Comparison of ENCODE assay signal across 8 mouse cellular contexts in the genomic region with DNA sequence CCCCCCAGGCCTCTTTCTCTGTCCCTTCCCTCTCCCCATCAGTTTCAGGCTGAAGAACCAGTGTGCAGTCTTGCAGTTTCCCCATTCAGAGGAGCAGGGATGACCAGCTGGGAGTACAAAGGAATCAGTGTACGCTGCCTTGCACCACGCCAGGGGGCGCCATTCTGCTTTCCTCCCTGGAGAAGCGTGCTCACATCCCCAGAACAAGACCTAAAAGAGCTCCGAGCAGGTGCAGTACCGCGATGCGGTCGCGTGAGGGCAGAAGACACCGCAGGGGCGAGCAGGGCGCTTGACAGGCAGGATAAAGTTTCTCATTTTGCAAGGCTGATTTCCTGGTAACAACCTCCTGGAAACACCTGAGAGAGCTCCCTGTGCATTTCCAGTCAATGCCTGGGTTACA. TPM values are rescaled to one million over a fixed set of nuclear protein-coding genes. Genes with fewer than 3 reads are reported as not detected.
DNase-seq lines count a peak whose midpoint lies in the region; ATAC-seq and TF ChIP-seq lines count a peak whose summit lies in the region.

No protein-coding gene starts in this region.

- no peak overlapping the region for H3K9ac ChIP-seq in embryonic facial prominence, embryonic 14.5 days (ENCODE audit: low read depth, low read length)
- H3K9ac ChIP-seq in heart, adult 2 months (ENCODE audit: low read depth, low read length): no peak overlapping the region
- H3K9ac ChIP-seq in limb, embryonic 12.5 days (replicated peaks): no peak overlapping the region

- no peaks in the 10 kb centered on the region for H3K4me1 ChIP-seq in embryonic facial prominence, embryonic 14.5 days (ENCODE audit: control insufficient read depth, insufficient read depth, low read length)
- no peaks in the 10 kb centered on the region for H3K4me1 ChIP-seq in heart, adult 2 months (ENCODE audit: control insufficient read depth, insufficient read depth, low read length)
- H3K4me1 ChIP-seq in limb, embryonic 12.5 days (replicated peaks): no peaks in the 10 kb centered on the region

- DNase-seq in B cell, adult 2 months: peak; percentile 72 to 75
- DNase-seq in adrenal gland, postnatal 4 days (ENCODE audit: low spot score in 2 of 2): peak; percentile 89 to 90
- DNase-seq in embryonic facial prominence, embryonic 14.5 days (ENCODE audit: low spot score): peak; percentile 90
- peak; percentile 88 to 94 for DNase-seq in heart, adult 2 months
- peak; percentile 90 to 95 for DNase-seq in kidney, adult 8-10 months
- DNase-seq in naive thymus-derived CD4-positive, alpha-beta T cell, adult 2 months (ENCODE audit: low read depth): peak; percentile 91
- DNase-seq in splenic B cell, adult 2 months (ENCODE audit: low read depth, low spot score): peak; percentile 69

- no peak overlapping the region for H3K4me2 ChIP-seq in embryonic facial prominence, embryonic 14.5 days (ENCODE audit: low read depth, low read length)
- H3K4me2 ChIP-seq in limb, embryonic 12.5 days: no peak overlapping the region

- peak; percentile 92 for ATAC-seq in embryonic facial prominence, embryonic 14.5 days (ENCODE audit: low read depth)
- peak; percentile 59 for ATAC-seq in limb, embryonic 12.5 days (ENCODE audit: insufficient number of reproducible peaks, insufficient read depth, low FRiP score, low TSS enrichment, low read depth)

- intact Hi-C loops in heart, adult 2 months (cut with DNase I): loop anchor here (1.0 to 10.0 kb wide), 2 partner anchors 58 to 292 kb away; partner anchors contain the start of gene Lat2

- H3K27ac ChIP-seq in embryonic facial prominence, embryonic 14.5 days (replicated peaks; ENCODE audit: low read depth, low read length): no peak overlapping the region
- H3K27ac ChIP-seq in heart, adult 2 months: no peak overlapping the region
- H3K27ac ChIP-seq in limb, embryonic 12.5 days: no peak overlapping the region

- no peaks in the 10 kb centered on the region for H3K9me3 ChIP-seq in embryonic facial prominence, embryonic 14.5 days (ENCODE audit: control insufficient read depth, low read length)
- no peaks in the 10 kb centered on the region for H3K9me3 ChIP-seq in limb, embryonic 12.5 days

- no peaks in the 10 kb centered on the region for H3K79me2 ChIP-seq in heart, adult 2 months (replicated peaks; ENCODE audit: control insufficient read depth, insufficient read depth, low read length)

- TF ChIP-seq EP300 in heart, adult 2 months (IDR thresholded peaks at IDR 0.05; ENCODE audit: insufficient read depth, low read depth, low read length): peak; percentile 83

- 2% methylated on average over 13 of the region's 13 CpGs for WGBS in embryonic facial prominence, embryonic 14.5 days
- 2% methylated on average over 13 of the region's 13 CpGs for WGBS in heart, adult 2 months
- WGBS in limb, embryonic 12.5 days: 2% methylated on average over 13 of the region's 13 CpGs

- TF ChIP-seq CTCF in heart, adult 2 months (IDR thresholded peaks at IDR 0.05): peak; percentile 94

- no peaks in the 10 kb centered on the region for H3K27me3 ChIP-seq in embryonic facial prominence, embryonic 14.5 days (replicated peaks; ENCODE audit: control insufficient read depth, insufficient read depth, low read length)
- H3K27me3 ChIP-seq in heart, adult 2 months (ENCODE audit: control insufficient read depth, insufficient read depth, low read length): no peaks in the 10 kb centered on the region
- no peaks in the 10 kb centered on the region for H3K27me3 ChIP-seq in limb, embryonic 12.5 days
- H3K27me3 ChIP-seq in splenic B cell, adult 2 months (ENCODE audit: control insufficient read depth, insufficient read depth, low read length, poor library complexity, severe bottlenecking): no peaks in the 10 kb centered on the region

- no peak overlapping the region for H3K4me3 ChIP-seq in embryonic facial prominence, embryonic 14.5 days (ENCODE audit: low read depth, low read length)
- H3K4me3 ChIP-seq in heart, adult 2 months: no peak overlapping the region
- no peak overlapping the region for H3K4me3 ChIP-seq in limb, embryonic 12.5 days (replicated peaks)

- TF ChIP-seq POLR2A in heart, adult 2 months (IDR thresholded peaks at IDR 0.05; ENCODE audit: insufficient read depth, low read depth, low read length): no peak

- no peaks in the 10 kb centered on the region for H3K36me3 ChIP-seq in embryonic facial prominence, embryonic 14.5 days (ENCODE audit: control insufficient read depth, insufficient read depth, low read length)
- H3K36me3 ChIP-seq in heart, adult 2 months (ENCODE audit: control insufficient read depth, insufficient read depth, low read length): no peaks in the 10 kb centered on the region
- no peaks in the 10 kb centered on the region for H3K36me3 ChIP-seq in limb, embryonic 12.5 days
- no peaks in the 10 kb centered on the region for H3K36me3 ChIP-seq in splenic B cell, adult 2 months (ENCODE audit: control insufficient read depth, insufficient read depth, low read length, poor library complexity, severe bottlenecking)

RNA-seq across cellular contexts. Expression of gene Tmem270, which starts 0.6 kb away (rescaled TPM):
- not detected for total RNA-seq in adrenal gland, postnatal 4 days (2021)
- not detected in 2 replicates for polyA plus RNA-seq in embryonic facial prominence, embryonic 14.5 days (2014; fragmentation: Nextera tagmentation; extraction: Ambion mirVana)
- not detected for total RNA-seq in heart, adult 2 months (2021)
- not detected in 2 replicates for polyA plus RNA-seq in heart, adult 2 months (2012; rRNA removed)
- not detected in 2 replicates for polyA plus RNA-seq in limb, embryonic 12.5 days (2016; fragmentation: Nextera tagmentation; extraction: Ambion mirVana)

RNA-seq across cellular contexts. Expression of gene Cldn13, which starts 8.2 kb away (rescaled TPM):
- total RNA-seq in adrenal gland, postnatal 4 days (2021): 1 to 10 TPM; 2.8 to 6.6 TPM
- 0.15 and 0.20 TPM in 2 replicates for polyA plus RNA-seq in embryonic facial prominence, embryonic 14.5 days (2014; fragmentation: Nextera tagmentation; extraction: Ambion mirVana)
- total RNA-seq in heart, adult 2 months (2021): not detected
- polyA plus RNA-seq in heart, adult 2 months (2012; rRNA removed): 0.10 TPM in 1 of 2 replicates, not detected in the other
- 2.1 and 2.5 TPM in 2 replicates for polyA plus RNA-seq in limb, embryonic 12.5 days (2016; fragmentation: Nextera tagmentation; extraction: Ambion mirVana)

RNA-seq across cellular contexts. Expression of gene Mettl27, which starts 25.0 kb away (rescaled TPM):
- total RNA-seq in adrenal gland, postnatal 4 days (2021): 10 to 100 TPM; 33.0 to 36.3 TPM
- 10.6 and 18.2 TPM in 2 replicates for polyA plus RNA-seq in embryonic facial prominence, embryonic 14.5 days (2014; fragmentation: Nextera tagmentation; extraction: Ambion mirVana)
- 1 to 10 TPM; 4.1 to 6.7 TPM for total RNA-seq in heart, adult 2 months (2021)
- polyA plus RNA-seq in heart, adult 2 months (2012; rRNA removed): 2.8 TPM in 2 replicates
- 17.8 and 19.7 TPM in 2 replicates for polyA plus RNA-seq in limb, embryonic 12.5 days (2016; fragmentation: Nextera tagmentation; extraction: Ambion mirVana)

RNA-seq across cellular contexts. Expression of gene Cldn4, which starts 39.6 kb away (rescaled TPM):
- total RNA-seq in adrenal gland, postnatal 4 days (2021): 1 to 10 TPM in 1 of 2 experiments, under 1 TPM in 1; 0.23 to 7.8 TPM
- polyA plus RNA-seq in embryonic facial prominence, embryonic 14.5 days (2014; fragmentation: Nextera tagmentation; extraction: Ambion mirVana): 27.0 and 30.6 TPM in 2 replicates
- not detected for total RNA-seq in heart, adult 2 months (2021)
- 0.68 TPM in 1 of 2 replicates, not detected in the other for polyA plus RNA-seq in heart, adult 2 months (2012; rRNA removed)
- polyA plus RNA-seq in limb, embryonic 12.5 days (2016; fragmentation: Nextera tagmentation; extraction: Ambion mirVana): 7.7 and 10.1 TPM in 2 replicates
